Mouse (Mus musculus): ENCODE measurements around the gene Siah1b. TPM values are rescaled to one million over a fixed set of nuclear protein-coding genes. Genes with fewer than 3 reads are reported as not detected.

Siah1b gene
- 1 to 10 TPM; 2.7 to 6.8 TPM for polyA plus RNA-seq (2012; fragmentation: generic; extraction: Trizol)

DNA sequence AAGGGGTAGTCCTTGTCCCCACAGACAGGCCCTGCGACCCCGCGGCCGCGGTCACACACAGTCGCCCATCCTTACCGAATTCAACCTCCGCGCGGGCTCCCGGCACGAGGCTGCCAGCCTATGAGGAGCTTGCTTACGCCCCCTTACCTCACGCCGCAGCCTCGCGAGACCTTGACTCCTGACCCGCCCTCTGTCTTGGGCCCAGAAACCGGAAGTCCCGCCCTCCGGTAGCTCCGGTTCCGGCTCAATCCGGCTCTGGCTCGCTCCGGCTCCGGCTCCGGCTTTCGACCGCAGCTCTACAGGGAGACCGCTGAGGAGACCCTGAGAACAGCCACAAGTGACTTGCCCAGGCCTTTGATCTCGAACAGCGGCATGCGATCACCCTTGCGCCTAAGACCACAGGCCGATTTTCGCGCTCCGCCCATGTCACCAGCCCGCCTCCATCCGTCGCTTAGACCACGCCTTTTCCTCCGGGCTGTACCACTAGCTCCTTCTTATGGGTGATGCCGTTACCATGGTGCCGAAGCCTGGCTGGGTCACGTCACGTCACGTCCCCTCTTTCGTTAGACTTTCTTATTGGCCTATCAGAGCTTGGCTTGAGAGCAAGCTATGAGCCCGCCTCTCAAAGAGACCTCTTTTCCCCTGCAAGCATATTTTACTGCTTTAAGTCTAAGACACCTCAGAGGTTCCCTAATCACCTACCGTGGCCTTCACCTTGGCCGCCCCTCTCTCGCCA, at the start of gene Siah1b:
Gene Siah1b (minus strand): TSS at position 454 of the 736 bp plus-strand sequence.

DNA sequence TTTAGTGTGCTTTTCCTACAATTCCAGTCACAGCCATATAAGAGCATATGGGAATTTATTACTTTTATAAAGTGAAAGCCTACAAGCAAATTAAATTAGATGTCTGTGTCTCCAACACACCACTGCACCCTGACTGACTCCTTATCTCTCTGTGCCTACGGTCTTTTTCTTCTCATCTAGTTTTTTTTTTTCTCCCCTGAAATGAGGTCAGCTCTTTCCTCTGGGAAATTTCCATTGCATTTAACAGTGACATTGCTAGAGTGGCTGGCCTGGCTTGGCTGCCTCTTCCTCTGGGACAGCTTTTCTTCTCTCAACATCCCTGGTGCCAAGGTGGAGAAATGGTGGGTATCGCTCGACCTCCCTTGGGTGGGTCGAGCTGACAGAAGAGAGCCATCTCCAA, 12.3 kb upstream of the Siah1b start, which contains the start of gene Cltrn:
Gene Cltrn (plus strand): TSS at position 249 of the 400 bp plus-strand sequence.

DNA sequence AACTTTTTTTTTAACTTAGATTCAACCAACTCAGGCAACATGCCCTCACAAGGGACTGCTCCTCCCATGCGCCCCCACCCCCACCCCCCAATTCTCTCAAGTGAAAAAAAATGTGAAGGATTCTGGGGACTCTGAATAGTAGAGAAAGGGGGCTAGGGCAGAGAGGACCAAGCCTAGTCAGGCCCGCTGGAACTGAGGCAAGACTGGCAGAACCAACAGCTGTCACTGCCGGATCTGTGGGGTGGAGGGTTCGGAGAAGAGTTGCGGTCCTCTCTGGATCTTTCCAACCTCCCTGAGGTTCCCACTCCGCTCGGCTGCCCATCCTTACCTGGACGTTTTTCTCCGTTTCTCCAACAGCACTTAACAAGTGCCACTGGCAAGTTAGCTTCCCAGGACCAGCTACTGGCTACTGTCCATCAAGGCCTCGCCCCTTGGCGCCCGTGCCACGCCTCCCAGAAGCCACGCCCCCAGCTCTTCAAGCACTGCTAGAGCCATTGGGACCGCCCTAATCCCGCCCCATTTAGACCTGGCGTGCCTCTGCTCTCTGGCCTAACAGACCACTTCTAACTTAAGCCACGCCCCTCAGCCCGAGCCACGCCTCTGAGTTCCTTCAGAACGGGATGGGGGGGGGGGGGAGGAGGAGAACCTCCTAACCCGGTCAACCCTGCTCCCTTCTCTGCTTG, 48.5 kb downstream of the Siah1b start, which contains the start of gene Car5b:
Gene Car5b (minus strand): TSS at position 391 of the 683 bp plus-strand sequence.

Other genes with a start within 250 kb of the Siah1b start
- 1 to 10 TPM; 1.4 to 6.6 TPM for gene Ap1s2, start 167.5 kb downstream of the Siah1b start, polyA plus RNA-seq (2012; fragmentation: generic; extraction: Trizol)
- gene Zrsr2, start 117.8 kb downstream of the Siah1b start, polyA plus RNA-seq (2012; fragmentation: generic; extraction: Trizol) = 10 to 100 TPM in 1 of 2 experiments, 1 to 10 TPM in 1; 7.4 to 19.1 TPM
- gene Car5b, start 48.5 kb downstream of the Siah1b start, polyA plus RNA-seq (2012; fragmentation: generic; extraction: Trizol) = 10 to 100 TPM in 1 of 2 experiments, 1 to 10 TPM in 1; 5.6 to 12.2 TPM
- not detected for gene Cltrn, start 12.3 kb upstream of the Siah1b start, polyA plus RNA-seq (2012; fragmentation: generic; extraction: Trizol)
- under 1 TPM in 1 of 2 experiments, not detected in 1; 0.27 TPM for gene Ace2, start 62.8 kb upstream of the Siah1b start, polyA plus RNA-seq (2012; fragmentation: generic; extraction: Trizol)
- under 1 TPM in 1 of 2 experiments, not detected in 1; 0.06 TPM for gene Bmx, start 181.7 kb upstream of the Siah1b start, polyA plus RNA-seq (2012; fragmentation: generic; extraction: Trizol)
- 10 to 100 TPM; 15.9 to 29.5 TPM for gene Pir, start 192.9 kb upstream of the Siah1b start, polyA plus RNA-seq (2012; fragmentation: generic; extraction: Trizol)